In genomic region chr1:36091246-36091645, GRCm38 (mm10) we compare ENCODE assay signal across 18 mouse cellular contexts. TPM values are rescaled to one million over a fixed set of nuclear protein-coding genes. Genes with fewer than 3 reads are reported as not detected.
DNase-seq lines count a peak whose midpoint lies in the region; ATAC-seq lines count a peak whose summit lies in the region.
"Had no signal": no experiment of that assay in that cellular context is flagged by ENCODE, and none has a peak within 500 bp of the region (broad histone marks: within the 10 kb centered on the region; RNA-seq: fewer than 3 reads in every experiment).

No protein-coding gene starts in this region.

- 64% methylated on average over 6 of the region's 6 CpGs for WGBS in heart, embryonic 11.5 days (ENCODE audit: insufficient replicate concordance)
- 19% methylated on average over 6 of the region's 6 CpGs for WGBS in liver, embryonic 13.5 days (ENCODE audit: insufficient replicate concordance)

- ATAC-seq in heart, embryonic 11.5 days (replicated peaks; ENCODE audit: insufficient number of reproducible peaks, low FRiP score, low TSS enrichment), result peak; percentile 56; the same call in 1 of the 2 replicates
- ATAC-seq in common myeloid progenitor, adult 5-6 weeks (replicated peaks; ENCODE audit: low read depth, poor library complexity, severe bottlenecking), result peak; percentile 61
- ATAC-seq in liver, embryonic 13.5 days (ENCODE audit: low read depth), result peak; percentile 84
- ATAC-seq: forebrain, postnatal 0 days had no signal

- no peaks in the 10 kb centered on the region for H3K27me3 ChIP-seq in heart, embryonic 11.5 days (ENCODE audit: control insufficient read depth, insufficient read depth, low read length)
- H3K27me3 ChIP-seq in liver, embryonic 13.5 days, result no peaks in the 10 kb centered on the region
- H3K27me3 ChIP-seq: embryonic facial prominence, embryonic 15.5 days; hindbrain, embryonic 12.5 days; limb, embryonic 15.5 days had no signal

- no peaks in the 10 kb centered on the region for H3K9me3 ChIP-seq in heart, embryonic 11.5 days (replicated peaks; ENCODE audit: control insufficient read depth, low read length)
- no peaks in the 10 kb centered on the region for H3K9me3 ChIP-seq in liver, embryonic 13.5 days (replicated peaks)
- H3K9me3 ChIP-seq: embryonic facial prominence, embryonic 15.5 days; hindbrain, embryonic 12.5 days; limb, embryonic 15.5 days had no signal

- H3K4me1 ChIP-seq in heart, embryonic 11.5 days (ENCODE audit: control insufficient read depth, insufficient read depth, low read length), result peaks cover 49% of the 10 kb centered on the region
- peaks cover 100% of the 10 kb centered on the region for H3K4me1 ChIP-seq in liver, embryonic 13.5 days (replicated peaks)

- no peak overlapping the region for H3K9ac ChIP-seq in heart, embryonic 11.5 days (ENCODE audit: low read depth, low read length)
- H3K9ac ChIP-seq in liver, embryonic 13.5 days, result peak overlapping the region; percentile 83
- H3K9ac ChIP-seq: embryonic facial prominence, embryonic 15.5 days; forebrain, postnatal 0 days; hindbrain, embryonic 12.5 days; limb, embryonic 15.5 days had no signal

- H3K36me3 ChIP-seq in heart, embryonic 11.5 days (ENCODE audit: control insufficient read depth, insufficient read depth, low read length), result peaks cover 14% of the 10 kb centered on the region
- peaks cover 77% of the 10 kb centered on the region for H3K36me3 ChIP-seq in liver, embryonic 13.5 days

- intact Hi-C loops in heart, postnatal 14 days (cut with DNase I), result no loop called here

- H3K4me2 ChIP-seq in heart, embryonic 11.5 days, result no peak overlapping the region
- peak overlapping the region; percentile 71 for H3K4me2 ChIP-seq in liver, embryonic 13.5 days
- H3K4me2 ChIP-seq: embryonic facial prominence, embryonic 15.5 days; hindbrain, embryonic 12.5 days; limb, embryonic 15.5 days had no signal

- 0 out of 2 replicates have a peak overlapping the region, but pooled peaks have one; percentile 50 for H3K27ac ChIP-seq in heart, embryonic 11.5 days (ENCODE audit: low read depth, low read length)
- peak overlapping the region; percentile 99 for H3K27ac ChIP-seq in liver, embryonic 13.5 days
- H3K27ac ChIP-seq: embryonic facial prominence, embryonic 15.5 days; hindbrain, embryonic 12.5 days; limb, embryonic 15.5 days had no signal

- no peak overlapping the region for H3K4me3 ChIP-seq in heart, embryonic 11.5 days (ENCODE audit: low read depth, low read length)
- peak overlapping the region; percentile 37 for H3K4me3 ChIP-seq in liver, embryonic 13.5 days (replicated peaks)
- H3K4me3 ChIP-seq: embryonic facial prominence, embryonic 15.5 days; hindbrain, embryonic 12.5 days; limb, embryonic 15.5 days had no signal

- DNase-seq in heart, postnatal 14 days, result no peak
- DNase-seq in liver, embryonic 13.5 days, result peak; percentile 84
- peak; percentile 61 to 80 for DNase-seq in spleen, postnatal 36 days (ENCODE audit: low spot score in 2 of 2)
- no peak for DNase-seq in cerebellum, adult 18-20 months
- no peak for DNase-seq in gastrocnemius, postnatal 25 days
- no peak for DNase-seq in right cerebral cortex, adult 18-20 months
- DNase-seq: adrenal gland, adult 8-10 months; cerebellum, postnatal 36 days; forebrain, postnatal 0 days; gastrocnemius, postnatal 10 days; kidney, adult 11 months; lung, postnatal 4 days; thymus, postnatal 36 days had no signal

RNA-seq across cellular contexts. Expression of gene Hs6st1, which starts 23.0 kb away (rescaled TPM):
- polyA plus RNA-seq in heart, embryonic 11.5 days (2014; fragmentation: Nextera tagmentation; extraction: Ambion mirVana), result 10.2 and 12.6 TPM in 2 replicates
- total RNA-seq in heart, postnatal 14 days (2021), result 10 to 100 TPM; 24.8 to 26.4 TPM
- total RNA-seq in common myeloid progenitor, adult 5-6 weeks (2017), result 14.6 and 19.6 TPM in 2 replicates
- 4.6 and 6.1 TPM in 2 replicates for polyA plus RNA-seq in liver, embryonic 13.5 days (2015; fragmentation: Nextera tagmentation; extraction: Ambion mirVana)
- total RNA-seq in gastrocnemius, postnatal 25 days (2021), result 10 to 100 TPM; 20.0 to 20.8 TPM

Comparison
In these comparisons a context has a peak if more than half of its experiments do, and no peak if none do; other contexts are left out.
1. DNase-seq: peak in liver, embryonic 13.5 days (single experiment) and spleen, postnatal 36 days (2 of 2); none in heart, postnatal 14 days (0 of 2), cerebellum, adult 18-20 months (0 of 2), gastrocnemius, postnatal 25 days (single experiment) and right cerebral cortex, adult 18-20 months (single experiment).
2. Peak in every context shown above with its lines, with median percentiles within 50 percentile points of each other: ATAC-seq.